Mouse (Mus musculus) gonadal fat pad, adult 2 months (tissue): ENCODE results near the gene Gm9918. TPM values are rescaled to one million over a fixed set of nuclear protein-coding genes. Genes with fewer than 3 reads are reported as not detected.

ENCODE experiments used
- DNase-seq: peaks from one replicate; pipeline ENCODE4 v3.0.0-alpha.2; 2012; ENCODE audit warnings: low read depth
- polyA plus RNA-seq: library from polyadenylated mRNA; depleted of rRNA; stranded (reverse); fragments of >200 nt; gene quantifications from 2 replicates; pipeline ENCODE4 v1.2.3, GENCODE M21; 2012

The Gm9918 gene
- polyA plus RNA-seq, 1 experiment: 0.27 TPM

DNA sequence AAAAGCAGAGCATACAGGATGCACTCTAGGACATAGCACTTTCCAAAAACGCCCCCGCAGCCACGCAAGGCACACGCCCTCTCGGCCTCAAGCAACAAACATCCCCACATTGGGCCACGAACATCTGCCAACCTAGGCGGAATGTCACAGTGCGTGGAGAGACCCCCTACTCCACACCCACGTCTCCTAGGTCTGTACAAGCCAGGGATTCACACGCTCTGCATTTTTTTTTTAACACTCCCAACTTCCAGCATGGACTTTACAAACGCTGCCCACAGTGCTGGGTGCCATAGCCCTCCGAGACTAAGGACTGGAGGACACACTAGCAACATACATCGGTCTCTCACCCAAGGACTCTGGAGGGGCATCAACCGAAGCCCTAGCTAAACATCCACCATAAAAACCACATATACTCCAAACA, 24.9 kb upstream of the Gm9918 start:
- DNase-seq: no peak

DNA sequence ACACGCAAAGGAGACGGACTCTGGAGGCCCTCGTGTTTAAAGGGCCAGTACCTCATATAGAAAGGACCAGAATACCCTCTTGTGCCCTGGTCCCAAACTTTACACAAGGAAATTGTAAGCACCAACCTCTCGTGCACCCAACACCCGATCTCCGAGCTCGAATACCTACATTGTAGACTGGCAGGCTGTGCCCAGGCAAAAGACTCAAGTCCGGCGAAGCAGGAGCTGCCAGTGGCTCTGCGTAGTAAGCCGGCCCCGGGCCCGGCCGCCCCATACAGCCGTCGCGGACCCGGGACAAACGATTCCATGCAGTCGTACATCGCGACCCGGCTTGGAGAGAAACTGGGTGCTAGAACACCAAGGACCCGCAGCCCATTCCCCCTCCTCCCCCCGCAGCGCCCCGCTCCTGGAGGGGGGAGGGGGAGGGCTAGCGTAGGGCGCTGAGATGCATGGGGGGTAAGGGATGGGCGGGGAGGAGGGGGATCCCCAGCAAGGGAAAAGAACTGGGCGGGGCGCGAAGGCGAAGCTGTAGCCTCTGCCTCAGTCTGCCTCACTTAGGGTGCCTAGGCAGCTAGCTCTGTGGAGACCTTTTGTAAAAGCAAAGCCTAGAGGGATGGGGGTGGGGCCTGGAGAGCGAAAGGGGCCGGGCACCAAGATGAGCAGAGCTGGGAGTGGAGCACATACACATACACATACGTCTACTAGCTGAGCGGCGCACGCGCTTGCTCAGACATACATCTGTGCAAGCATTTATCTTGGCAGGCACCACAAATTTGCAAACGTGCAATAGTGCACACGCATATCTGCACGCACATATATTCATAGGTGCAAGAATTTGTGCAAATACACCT, 24.2 kb upstream of the Gm9918 start:
- no peak for DNase-seq

DNA sequence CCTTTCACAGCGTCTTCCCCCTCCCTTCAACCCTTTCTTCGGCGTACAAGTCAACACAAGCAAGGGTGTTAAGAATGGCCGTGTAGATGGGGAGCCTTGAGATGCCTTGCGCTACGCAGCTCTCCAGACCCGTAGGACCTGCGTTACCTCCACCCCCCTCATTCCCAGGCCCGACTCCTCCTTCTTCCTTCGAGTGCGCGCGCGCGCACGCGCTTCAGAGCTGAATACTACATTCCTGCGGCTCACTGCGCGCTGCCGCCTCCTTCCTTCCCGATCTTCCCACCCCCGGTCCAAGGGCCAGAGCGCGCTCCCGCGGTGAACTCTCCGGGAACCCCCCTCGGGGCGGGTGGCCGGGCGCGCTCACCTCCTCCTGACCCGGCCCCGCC, 23.5 kb upstream of the Gm9918 start:
- DNase-seq: no peak

DNA sequence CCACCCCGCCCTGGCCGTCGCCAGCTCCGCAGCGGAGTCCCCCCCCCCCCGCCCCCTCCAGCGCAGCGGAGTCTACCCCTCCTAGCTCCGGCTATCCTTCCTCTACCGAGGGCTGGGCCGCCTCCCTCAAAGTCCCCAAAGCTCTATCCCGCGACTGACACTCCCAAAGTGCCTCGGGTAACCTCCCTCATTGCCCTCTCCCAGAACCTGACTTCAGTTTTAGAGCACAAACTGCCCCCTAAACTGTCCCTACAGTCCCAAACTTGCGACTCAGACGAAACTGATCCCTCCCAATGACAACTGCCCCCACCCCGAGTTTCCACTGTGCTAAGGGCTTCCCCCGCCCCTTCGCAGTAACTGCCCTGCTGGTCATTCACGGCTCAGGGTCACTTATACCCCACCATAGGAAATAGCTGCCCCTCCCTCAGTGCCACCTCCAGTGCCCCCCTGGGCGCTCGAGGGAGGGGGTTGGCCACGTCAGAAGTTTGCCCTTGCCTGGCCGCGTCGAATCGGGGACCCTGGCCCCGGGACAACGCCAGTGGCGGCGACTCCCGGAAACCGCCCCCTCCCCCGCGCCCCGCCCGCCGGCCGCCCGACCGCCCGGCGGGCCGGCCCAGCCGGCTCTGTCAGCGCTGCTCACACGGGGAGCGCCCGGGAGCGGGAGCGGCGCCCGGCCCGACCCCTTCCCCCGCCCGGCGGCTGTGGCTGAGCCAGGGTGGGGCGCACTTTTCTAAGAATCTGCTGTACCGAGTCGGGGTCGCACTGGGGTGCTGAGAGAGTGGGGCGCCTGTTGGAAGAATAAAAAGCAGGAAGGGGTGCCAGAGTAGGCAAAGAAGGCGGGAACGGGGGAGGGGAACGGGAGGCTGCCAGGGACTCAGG, 22.9 kb upstream of the Gm9918 start:
- DNase-seq: no peak

DNA sequence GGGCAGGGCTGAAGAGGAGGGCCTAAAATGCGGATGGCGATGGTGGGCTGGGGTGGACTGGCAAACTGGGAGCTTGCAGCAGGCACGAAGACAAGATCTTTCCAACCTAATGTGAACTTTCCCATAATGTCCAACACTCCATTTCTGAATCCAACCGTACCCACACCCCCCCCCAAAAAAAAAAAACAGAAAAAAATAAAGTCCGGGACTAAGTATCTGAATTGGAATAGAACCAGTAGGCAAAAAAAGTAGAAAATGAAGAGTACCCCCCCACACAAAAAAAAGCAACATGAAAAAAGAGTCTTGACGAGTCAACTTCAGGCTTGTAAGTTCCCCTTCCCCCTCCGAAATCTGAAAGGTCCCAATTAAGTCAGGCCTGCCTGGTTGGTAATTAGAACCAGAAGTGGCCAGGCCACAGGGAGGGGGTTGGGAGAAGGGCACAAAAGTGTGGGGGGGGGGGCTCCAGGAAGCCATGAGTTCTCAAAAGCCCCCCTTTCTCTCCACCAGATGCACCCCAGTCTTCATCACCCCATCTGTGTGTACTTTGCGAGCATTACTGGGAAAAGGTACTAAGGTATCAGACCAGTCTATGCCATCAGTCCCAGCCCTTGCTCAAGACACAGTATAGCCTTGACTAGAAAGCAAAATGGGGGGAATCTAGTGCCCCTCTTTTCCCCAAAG, 22.1 kb upstream of the Gm9918 start:
- DNase-seq: no peak

DNA sequence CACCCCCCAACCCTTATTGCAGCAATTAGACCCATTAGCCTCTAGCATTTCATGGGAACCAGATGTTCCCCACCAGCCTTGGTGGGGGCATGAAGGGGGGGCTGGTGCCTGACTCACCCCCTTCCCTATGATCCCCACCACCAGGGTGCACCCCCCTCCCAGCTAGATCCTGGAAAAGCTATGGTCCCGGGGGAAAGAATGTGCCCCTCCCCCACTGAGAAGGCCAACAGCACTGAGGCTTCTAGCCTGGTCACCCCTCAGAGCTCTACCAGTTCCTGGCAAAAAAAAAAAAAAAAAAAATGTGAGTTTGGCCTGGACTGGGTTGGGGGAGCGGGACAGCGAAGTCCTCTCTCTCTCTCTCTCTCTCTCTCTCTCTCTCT, 21.6 kb upstream of the Gm9918 start:
- no peak for DNase-seq

DNA sequence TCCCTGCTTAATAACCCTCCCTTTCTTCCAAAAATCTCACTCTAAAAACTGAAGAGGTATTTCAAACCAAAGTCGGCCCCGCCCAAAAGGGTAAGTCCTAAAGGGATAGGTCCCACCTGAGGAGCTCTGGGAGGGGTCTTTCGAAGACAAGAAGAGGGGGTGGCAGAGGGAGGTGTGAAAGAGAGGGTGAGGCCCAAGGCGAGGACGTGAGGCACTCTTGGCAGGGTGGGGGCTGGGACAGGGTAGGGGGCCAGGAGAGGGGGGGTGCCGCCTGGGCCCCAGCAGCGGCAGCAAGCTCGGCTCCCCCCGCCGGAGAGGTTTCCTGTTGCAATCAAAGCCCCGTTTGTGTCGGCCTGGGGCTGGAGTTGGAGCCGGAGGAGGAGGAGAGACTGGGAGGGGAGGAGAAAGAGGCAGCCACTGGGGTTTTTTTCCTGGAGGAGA, 21.1 kb upstream of the Gm9918 start:
- DNase-seq: no peak

DNA sequence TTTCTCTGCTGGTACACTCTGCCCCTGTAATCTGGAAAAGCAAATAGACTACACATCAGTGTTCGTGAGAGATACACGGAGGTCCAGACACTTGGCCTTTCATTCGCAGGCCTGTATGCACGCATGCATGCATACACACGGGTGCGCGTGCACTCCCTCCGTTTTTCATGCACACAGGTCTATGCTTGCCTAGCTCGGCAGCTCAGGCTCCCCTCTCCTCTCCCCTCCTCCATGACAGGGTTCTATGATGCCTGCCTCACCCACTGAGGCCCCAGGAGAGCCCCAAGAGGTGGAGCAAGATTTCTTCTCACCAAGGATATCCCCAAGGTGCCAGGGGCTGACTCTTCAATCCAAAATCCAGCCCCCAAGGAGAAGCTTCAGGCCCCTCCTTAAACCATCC, 20.4 kb upstream of the Gm9918 start:
- no peak for DNase-seq

DNA sequence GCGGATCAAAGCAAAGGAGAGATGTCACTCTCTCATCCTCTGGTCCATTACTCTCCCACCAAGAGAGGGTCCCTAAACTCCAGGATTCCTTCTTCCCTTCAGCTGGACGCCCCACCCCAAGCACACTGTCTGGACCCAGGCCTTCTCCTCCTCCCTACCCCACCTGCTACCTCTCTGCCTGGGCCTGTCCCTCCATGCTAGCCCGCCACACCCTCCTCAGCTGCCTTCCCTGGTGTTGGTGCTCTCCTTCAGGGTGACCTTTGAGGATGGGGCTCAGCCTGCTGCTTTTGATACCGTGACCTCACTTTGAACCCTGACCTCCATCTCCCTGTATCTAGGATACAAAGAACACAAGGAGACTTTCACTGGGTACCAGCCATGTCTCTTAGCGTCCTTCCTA, 19.8 kb upstream of the Gm9918 start:
- no peak for DNase-seq

DNA sequence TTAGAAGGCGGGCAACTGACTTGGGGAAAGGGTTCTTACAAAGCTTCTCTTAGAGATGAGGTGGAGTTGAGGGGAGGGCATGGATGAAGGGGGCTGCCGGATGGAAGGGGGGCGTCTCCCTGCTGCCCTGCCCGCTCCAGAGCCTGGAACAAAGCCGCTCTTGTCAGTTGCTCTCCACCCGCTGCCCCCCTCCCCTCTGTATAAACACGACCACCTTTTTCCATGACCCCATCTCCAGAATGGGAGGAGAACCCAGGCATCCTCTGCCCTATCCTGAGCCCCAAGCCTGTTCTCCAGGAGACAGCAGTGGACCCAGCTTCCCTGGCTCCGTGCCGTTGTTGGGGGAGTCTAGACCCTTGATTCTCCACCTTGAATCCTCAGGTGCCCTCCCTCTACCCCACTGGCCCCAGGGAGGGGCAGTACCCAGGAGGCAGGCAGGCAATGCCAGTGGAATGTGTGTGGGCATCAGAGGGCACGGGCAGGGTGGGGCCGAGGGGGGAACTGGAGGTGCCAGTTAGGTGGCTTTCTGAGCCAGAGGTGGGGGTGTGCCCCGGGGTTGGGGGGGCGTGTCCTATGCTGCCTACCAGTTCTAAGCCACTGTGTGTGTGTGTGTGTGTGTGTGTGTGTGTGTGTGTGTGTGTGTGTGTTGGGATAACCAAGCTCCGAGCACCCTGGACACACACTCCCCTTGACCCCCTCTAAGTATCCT, 14.7 kb upstream of the Gm9918 start:
- no peak for DNase-seq

DNA sequence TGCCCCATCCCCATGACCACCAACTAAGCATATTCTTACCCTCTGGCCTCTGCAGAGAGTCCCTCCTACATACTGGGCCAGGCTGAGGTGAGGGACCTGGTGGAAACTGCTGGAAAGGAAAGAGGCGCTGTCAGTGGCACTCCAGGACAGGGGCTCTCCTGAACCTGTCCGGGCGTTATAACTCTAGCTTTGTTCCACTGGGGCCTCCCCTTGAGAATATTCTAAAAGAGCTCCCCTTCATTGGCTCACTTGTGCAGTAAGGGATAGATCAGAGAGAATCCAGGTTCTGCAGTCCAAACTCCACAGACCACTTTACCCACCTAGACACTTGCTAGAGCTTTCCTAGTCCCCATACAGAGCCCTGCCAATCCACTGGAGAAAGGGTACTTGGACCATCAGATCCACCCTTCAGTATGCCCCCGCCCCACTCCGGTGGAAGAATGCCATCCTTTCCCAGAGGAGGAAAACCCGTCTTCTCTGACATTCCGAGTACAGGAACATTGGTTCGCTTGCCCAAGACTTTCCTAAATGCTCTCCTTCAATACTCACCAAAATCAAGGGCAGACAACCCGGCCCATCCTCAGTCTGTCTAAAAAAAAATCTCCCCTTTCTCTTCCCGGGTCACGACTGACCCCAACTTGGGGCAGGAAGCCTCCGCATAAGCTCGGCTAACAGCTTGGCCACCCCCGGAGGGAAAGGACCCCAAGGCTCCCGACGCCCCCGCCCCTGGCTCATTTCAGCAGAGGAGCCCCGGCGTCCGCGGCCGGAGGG, 13.7 kb upstream of the Gm9918 start:
- DNase-seq: no peak

DNA sequence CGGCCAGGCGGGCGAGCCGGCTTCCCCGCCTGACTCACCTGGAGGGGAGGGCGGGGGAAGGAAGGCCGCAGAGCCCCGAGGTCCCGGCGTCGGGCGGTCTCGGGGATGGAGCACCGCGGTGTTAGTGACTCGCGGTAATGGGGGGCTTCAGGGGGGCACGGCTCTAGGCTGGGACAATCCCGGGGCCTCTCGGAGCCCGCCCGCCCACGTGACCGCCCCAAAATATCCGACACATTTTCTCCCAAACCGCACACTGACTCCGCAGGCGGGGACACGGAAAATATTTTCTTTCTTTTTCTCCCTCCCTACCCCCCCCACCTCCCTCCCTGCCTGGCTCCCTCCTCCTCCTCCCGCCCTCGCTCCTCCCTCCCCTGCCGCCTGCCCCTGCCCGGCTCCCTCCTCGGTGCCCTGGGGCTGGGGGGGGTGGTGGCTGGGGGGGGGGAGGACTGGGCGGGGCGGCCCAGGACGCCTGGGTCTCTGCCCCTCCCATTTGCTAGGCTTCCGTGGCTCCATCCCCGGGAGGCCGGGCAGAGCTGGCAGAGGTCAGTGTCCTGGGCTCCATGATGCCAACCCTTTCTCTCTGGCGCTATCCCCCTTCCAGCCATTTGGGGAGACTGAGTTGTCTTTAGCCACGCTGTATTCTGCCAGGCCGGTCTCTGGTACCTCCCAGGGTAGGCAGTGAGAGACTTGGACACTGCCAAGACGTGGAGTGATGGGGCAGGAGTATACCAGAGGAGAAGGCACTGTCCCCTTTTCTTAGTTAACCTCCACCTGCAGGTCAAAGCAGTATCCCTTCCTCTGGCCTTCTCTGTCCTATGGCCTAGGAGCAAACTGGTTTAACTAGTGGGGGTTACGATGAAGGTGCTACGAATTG, 12.9 kb upstream of the Gm9918 start, which contains the start of gene Rarg:
Rarg (minus strand) TSS at position 316 of the 874 bp plus-strand sequence.
- DNase-seq: no peak

DNA sequence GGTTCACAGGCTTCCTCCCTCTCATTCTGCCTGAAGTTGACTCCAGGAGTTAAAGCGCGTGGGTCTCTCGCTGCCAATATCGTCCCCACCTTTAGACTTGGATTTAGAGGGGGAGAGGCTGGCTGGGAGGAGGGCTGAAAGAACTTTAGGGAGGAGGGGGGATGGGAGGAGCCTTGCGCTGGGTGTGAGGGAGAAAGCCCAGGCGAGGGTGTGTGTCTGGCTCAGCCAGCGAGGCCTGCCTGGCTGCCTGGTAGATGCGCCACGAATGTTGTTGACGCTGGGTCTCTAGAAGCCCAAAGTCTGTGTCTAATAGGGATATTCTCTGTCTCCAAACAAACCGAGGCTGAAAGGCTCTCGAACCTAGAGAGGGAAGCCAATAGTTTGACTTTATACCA, 12.3 kb upstream of the Gm9918 start:
- no peak for DNase-seq

DNA sequence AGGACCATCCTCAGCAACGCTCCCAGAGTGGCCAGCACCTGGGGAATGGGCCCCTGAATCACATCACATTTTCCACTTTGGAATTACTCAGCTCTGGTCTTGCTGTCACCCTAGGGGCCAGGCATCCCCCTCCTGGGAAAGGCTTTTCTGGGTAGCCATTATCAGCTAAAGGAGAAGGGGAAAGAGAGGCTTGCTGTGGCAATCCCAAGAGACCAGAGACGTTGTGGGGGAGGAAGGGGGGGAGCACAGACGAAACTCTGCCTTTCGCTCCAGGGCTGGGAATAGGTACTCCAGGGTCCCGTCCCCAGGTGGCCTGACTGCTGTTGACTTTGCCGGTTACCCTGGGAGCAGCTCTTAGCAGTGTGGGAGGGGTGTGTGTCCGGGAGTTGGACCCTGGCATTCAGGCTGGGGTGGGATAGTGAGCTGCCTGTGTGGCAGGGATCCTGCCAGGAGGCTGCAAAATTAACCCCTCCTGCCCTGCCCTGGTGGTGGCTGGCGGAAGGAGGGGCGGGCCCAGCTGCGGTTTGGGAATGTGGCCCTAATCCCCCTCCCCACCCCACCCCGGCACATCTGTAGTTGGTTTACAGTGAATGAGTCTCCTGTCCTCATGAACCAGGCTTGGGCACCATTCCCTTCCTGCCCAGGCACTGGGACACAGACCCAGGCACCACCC, 11.6 kb upstream of the Gm9918 start:
- DNase-seq: no peak

DNA sequence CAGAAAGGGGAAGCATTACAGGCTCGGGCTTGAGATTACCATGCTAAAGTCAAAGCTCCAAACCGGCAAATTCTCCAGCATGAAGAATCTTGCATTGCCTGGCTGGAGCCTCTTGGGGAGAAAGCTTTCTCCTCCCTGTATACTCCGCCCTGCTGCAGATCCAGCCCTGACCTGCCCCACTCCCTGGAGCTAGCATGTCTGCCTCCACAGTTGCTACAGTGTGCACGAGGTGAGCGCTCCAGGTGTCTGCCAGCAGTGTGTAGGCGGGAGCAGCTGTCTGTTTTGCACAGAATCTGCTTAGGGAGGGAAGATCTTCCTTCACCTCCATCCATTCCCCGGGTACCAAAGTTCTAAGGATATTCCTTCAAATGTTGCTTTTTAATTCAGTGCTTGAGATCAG, 7.8 kb upstream of the Gm9918 start:
- no peak for DNase-seq

DNA sequence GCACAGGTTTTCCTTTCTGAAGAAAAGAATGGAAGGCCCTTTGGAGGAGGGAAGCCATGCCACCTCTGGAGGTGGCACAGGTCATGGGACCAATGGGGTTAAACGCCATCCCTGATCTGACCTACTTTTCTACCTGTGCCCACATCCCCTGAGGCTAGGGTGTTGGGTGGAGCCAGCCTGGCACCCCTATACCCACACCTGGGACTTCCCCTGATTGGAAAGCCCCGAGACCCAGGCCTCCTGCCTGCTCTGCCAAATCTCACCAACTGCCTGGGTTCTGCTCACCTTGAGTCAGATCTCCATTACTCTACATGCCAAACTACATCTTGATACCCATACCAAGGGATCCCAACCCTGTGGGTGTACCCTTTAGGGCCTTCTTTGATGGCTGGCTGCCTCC, 7.3 kb upstream of the Gm9918 start:
- no peak for DNase-seq

DNA sequence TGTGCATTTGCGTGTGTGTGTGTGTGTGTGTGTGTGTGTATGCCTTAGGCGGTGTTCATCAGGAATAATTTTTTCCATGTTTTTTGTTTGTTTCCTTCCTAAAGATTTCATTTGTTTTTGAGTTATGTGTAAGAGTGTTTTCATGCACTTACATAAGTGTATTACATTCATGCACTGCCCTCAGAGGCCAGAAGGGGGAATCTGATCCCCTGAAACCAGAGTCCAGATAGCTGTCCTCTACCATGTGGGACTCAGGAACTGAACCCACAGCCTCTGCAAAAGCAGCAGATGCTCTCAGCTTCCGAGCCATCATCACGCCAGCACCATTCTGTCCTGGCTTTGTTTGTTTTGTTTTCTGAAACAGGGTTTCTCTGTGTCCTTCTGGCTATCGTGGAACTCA, 4.8 kb upstream of the Gm9918 start:
- DNase-seq: no peak

DNA sequence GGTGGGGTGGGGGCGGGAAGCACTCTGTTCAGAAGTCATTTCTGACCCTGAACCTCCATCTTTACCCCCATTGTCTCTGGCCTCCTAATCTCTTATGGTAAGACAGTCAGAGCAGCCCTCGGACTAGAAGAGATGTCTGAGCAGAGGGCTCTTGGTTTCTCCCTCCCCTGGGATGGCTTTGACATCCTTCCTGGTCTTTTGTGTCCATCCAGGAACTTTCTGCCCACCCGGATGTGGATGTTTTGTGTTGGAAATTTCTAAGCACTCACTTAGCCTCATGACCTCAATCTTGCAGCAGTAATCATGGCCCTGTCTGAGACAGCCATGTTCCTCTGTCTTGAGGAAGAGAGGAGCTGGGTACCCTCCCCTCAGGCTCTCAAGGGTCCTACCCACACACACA, 1.1 kb downstream of the Gm9918 start:
- no peak for DNase-seq

DNA sequence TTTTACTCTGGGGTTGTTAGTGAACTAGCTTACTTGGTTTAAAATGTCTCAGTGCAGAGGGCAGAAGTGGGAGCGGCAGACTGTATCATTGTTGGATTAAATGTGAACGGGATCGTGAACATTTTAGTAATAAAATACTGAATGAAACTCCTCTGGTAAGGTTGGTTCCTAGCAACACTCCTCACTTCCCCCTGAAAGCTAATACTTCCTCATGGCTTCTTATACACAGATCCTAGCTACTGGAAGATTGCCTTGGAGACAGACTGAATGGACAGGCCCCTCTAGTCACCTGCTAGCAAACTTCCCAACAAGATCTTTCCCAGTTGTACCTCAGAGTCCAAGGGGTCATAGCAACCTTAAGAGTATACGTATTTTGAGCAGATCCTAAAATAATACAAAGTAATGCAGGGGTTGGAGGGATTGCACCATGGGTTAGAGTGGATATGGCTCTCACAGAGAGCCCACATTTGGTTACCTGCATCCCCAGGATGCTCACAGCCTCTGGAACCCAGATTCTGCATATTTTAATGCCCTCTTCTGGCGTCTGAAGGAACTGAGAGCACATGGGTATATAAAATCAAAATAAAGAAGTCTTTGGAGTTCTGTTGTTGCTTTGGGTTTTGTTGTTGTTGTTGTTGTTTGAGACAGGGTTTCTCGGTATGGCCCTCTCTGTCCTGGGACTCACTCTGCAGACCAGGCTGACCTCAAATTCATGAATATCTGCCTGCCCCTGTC, 3.8 kb downstream of the Gm9918 start:
- no peak for DNase-seq
